Mouse (Mus musculus): ENCODE measurements around the gene Sbp. TPM values are rescaled to one million over a fixed set of nuclear protein-coding genes. Genes with fewer than 3 reads are reported as not detected.

Sbp gene
- polyA plus RNA-seq, 1 experiment: not detected

DNA sequence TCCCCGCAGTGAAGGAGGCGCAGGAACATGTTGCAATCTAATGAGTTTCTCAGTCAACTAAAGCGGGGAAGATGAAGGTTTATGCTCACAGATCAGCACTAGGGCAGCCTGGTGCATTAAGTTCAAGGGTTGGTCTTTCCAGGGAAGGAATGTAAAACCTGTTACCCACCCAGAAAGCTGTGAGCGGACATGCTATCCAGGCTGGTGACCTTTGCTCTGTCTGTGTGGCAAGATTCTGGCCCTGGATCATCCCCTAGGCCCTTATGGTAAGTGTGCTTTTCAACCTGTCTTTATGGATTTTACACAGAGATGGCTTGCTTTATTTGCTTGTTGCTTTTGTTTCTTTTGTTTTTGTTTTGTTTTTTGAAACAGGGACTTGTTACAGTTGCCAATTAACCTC, 35.2 kb downstream of the Sbp start:
- no peaks in the 10 kb centered on the region for H3K36me3 ChIP-seq (ENCODE audit: control insufficient read depth, insufficient read depth)
- H3K4me2 ChIP-seq (ENCODE audit: low read depth): no peak overlapping the region
- no peaks in the 10 kb centered on the region for H3K27me3 ChIP-seq (ENCODE audit: control insufficient read depth, insufficient read depth, insufficient read length)
- H3K79me2 ChIP-seq (ENCODE audit: control insufficient read depth, insufficient read depth): no peaks in the 10 kb centered on the region
- TF ChIP-seq MYOG (IDR thresholded peaks at IDR 0.05; ENCODE audit: control insufficient read depth in 1 of 3, insufficient read depth in 1 of 3, insufficient read length in 2 of 3, low read depth in 2 of 3) (no peak), CEBPB (IDR thresholded peaks at IDR 0.05; ENCODE audit: insufficient read depth, poor library complexity, severe bottlenecking) (no peak), USF1 (IDR thresholded peaks at IDR 0.05; ENCODE audit: low read depth) (no peak), REST (IDR thresholded peaks at IDR 0.05; ENCODE audit: insufficient read depth, insufficient read length) (no peak), POLR2A (IDR thresholded peaks at IDR 0.05; ENCODE audit: insufficient read length, low read depth) (no peak), SRF (IDR thresholded peaks at IDR 0.05; ENCODE audit: control insufficient read depth, insufficient read length, low read depth) (no peak)
- H3ac ChIP-seq (ENCODE audit: control insufficient read depth, insufficient read length): no peak overlapping the region
- no peak overlapping the region for H3K4me3 ChIP-seq

GRCm38 (mm10) chr17:23979471-23979870, 38.0 kb downstream of the Sbp start:
- TF ChIP-seq MYOD1 (IDR thresholded peaks at IDR 0.05; ENCODE audit: control insufficient read depth in 1 of 3, insufficient read length in 2 of 3, low read depth in 2 of 3) (peak; percentile 57 to 89 (median 84)), CEBPB (IDR thresholded peaks at IDR 0.05; ENCODE audit: insufficient read depth, poor library complexity, severe bottlenecking) (peak; percentile 83), E2F4 (IDR thresholded peaks at IDR 0.05; ENCODE audit: insufficient read depth) (no peak)
- H3ac ChIP-seq (ENCODE audit: control insufficient read depth, insufficient read length): no peak overlapping the region

DNA sequence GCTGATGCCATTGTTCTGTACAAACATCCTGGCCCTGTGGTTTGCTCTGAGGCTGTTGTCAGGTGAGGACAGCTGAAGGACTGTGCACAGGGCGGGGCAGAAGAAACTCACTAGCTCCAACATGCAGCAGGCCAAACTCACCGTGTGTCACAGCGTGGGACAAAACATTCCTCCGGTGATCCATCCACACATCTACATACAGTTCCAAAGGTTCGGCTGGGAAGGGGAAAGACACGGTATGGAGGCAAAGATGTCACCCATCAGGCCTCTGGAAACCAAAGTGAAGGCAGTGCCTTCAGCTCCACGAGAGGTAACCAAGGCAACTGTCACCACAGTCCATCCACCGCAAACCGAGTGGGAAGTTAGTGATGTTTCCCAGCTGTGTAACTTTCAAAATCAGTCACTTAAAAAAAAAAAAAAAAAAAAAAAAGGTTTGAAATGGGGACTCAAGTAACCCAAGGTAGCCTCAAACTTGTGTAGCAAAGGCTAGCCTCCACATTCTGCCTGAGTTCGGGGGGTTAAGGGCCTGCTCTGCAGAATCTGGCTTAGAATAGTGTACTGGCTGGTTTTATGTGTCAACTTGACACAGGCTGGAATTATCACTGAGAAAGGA, 38.9 kb downstream of the Sbp start, which contains the start of gene Prss30:
Gene Prss30, minus strand, starts transcription at position 270 of the 613 bp plus-strand sequence.
- H3K4me2 ChIP-seq (ENCODE audit: low read depth): peak within 1 kb of the TSS; percentile 52
- peak in 1 of 3 experiments; percentile 47 for TF ChIP-seq MYOG (IDR thresholded peaks at IDR 0.05; ENCODE audit: control insufficient read depth in 1 of 3, insufficient read depth in 1 of 3, insufficient read length in 2 of 3, low read depth in 2 of 3)
- no peak for TF ChIP-seq POLR2A (IDR thresholded peaks at IDR 0.05; ENCODE audit: insufficient read length, low read depth)
- peak in 1 of 3 experiments; percentile 59 for TF ChIP-seq MYOD1 (IDR thresholded peaks at IDR 0.05; ENCODE audit: control insufficient read depth in 1 of 3, insufficient read length in 2 of 3, low read depth in 2 of 3)
- no peak within 1 kb of the TSS for H3K4me3 ChIP-seq
- H3K36me3 ChIP-seq (ENCODE audit: control insufficient read depth, insufficient read depth): no peaks in the 10 kb centered on the region
- H3K27me3 ChIP-seq (ENCODE audit: control insufficient read depth, insufficient read depth, insufficient read length): no peaks in the 10 kb centered on the region
- H3ac ChIP-seq (ENCODE audit: control insufficient read depth, insufficient read length): no peak within 1 kb of the TSS
- H3K79me2 ChIP-seq (ENCODE audit: control insufficient read depth, insufficient read depth): no peaks in the 10 kb centered on the region

More at GRCm38 (mm10) chr17:23979471-23979870, 38.0 kb downstream of the Sbp start:
- Histone ChIP-seq H3K79me2 (ENCODE audit: control insufficient read depth, insufficient read depth) (no peaks in the 10 kb centered on the region), H3K27me3 (ENCODE audit: control insufficient read depth, insufficient read depth, insufficient read length) (no peaks in the 10 kb centered on the region), H3K4me2 (ENCODE audit: low read depth) (peak overlapping the region; percentile 52), H3K36me3 (ENCODE audit: control insufficient read depth, insufficient read depth) (no peaks in the 10 kb centered on the region), H3K4me3 (no peak overlapping the region)

DNA sequence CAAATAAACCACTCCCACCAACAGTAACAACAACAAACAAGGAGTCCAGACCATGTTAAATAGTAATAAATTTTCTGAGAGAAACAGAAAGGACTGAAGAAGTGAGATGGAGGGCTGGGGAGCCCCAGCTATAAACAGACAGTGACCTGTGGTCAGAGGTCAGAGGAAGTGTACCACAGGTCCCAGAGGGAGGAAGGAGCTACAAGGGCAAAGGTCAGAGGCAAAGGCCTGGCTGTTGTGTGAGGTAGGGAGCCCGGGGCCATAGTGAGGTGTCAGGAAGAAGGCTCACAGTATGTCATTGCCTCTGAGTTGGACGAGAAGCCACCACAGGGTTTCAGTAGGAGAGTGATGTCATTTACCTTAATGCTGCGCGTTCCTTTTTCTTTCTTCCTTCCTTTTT, 41.4 kb downstream of the Sbp start:
- TF ChIP-seq REST (IDR thresholded peaks at IDR 0.05; ENCODE audit: insufficient read depth, insufficient read length) (no peak), CEBPB (IDR thresholded peaks at IDR 0.05; ENCODE audit: insufficient read depth, poor library complexity, severe bottlenecking) (no peak)
- Histone ChIP-seq H3ac (ENCODE audit: control insufficient read depth, insufficient read length) (no peak overlapping the region), H3K36me3 (ENCODE audit: control insufficient read depth, insufficient read depth) (no peaks in the 10 kb centered on the region), H3K4me2 (ENCODE audit: low read depth) (no peak overlapping the region), H3K79me2 (ENCODE audit: control insufficient read depth, insufficient read depth) (no peaks in the 10 kb centered on the region), H3K4me3 (no peak overlapping the region), H3K27me3 (ENCODE audit: control insufficient read depth, insufficient read depth, insufficient read length) (no peaks in the 10 kb centered on the region)

GRCm38 (mm10) chr17:23984989-23985388, 43.5 kb downstream of the Sbp start:
- no peak overlapping the region for H3K4me2 ChIP-seq (ENCODE audit: low read depth)
- H3ac ChIP-seq (ENCODE audit: control insufficient read depth, insufficient read length): no peak overlapping the region
- H3K27me3 ChIP-seq (ENCODE audit: control insufficient read depth, insufficient read depth, insufficient read length): no peaks in the 10 kb centered on the region
- no peak overlapping the region for H3K4me3 ChIP-seq
- no peaks in the 10 kb centered on the region for H3K36me3 ChIP-seq (ENCODE audit: control insufficient read depth, insufficient read depth)
- TF ChIP-seq MYOD1 (IDR thresholded peaks at IDR 0.05; ENCODE audit: control insufficient read depth in 1 of 3, insufficient read length in 2 of 3, low read depth in 2 of 3) (no peak), MAX (IDR thresholded peaks at IDR 0.05; ENCODE audit: low read depth) (no peak), E2F4 (IDR thresholded peaks at IDR 0.05; ENCODE audit: insufficient read depth) (no peak), CEBPB (IDR thresholded peaks at IDR 0.05; ENCODE audit: insufficient read depth, poor library complexity, severe bottlenecking) (no peak), TCF12 (IDR thresholded peaks at IDR 0.05; ENCODE audit: insufficient read depth, poor library complexity, severe bottlenecking) (no peak), MYOG (IDR thresholded peaks at IDR 0.05; ENCODE audit: control insufficient read depth in 1 of 3, insufficient read depth in 1 of 3, insufficient read length in 2 of 3, low read depth in 2 of 3) (no peak), SRF (IDR thresholded peaks at IDR 0.05; ENCODE audit: control insufficient read depth, insufficient read length, low read depth) (no peak), POLR2A (IDR thresholded peaks at IDR 0.05; ENCODE audit: insufficient read length, low read depth) (no peak), REST (IDR thresholded peaks at IDR 0.05; ENCODE audit: insufficient read depth, insufficient read length) (no peak), TCF3 (IDR thresholded peaks at IDR 0.05; ENCODE audit: insufficient read length, low read depth) (no peak), USF1 (IDR thresholded peaks at IDR 0.05; ENCODE audit: low read depth) (no peak), POLR2AphosphoS2 (IDR thresholded peaks at IDR 0.05; ENCODE audit: insufficient read length, low read depth) (no peak)
- no peaks in the 10 kb centered on the region for H3K79me2 ChIP-seq (ENCODE audit: control insufficient read depth, insufficient read depth)
